Mouse (Mus musculus) left cerebral cortex, adult 2 months (tissue): Measurements from ENCODE around the gene Btg2. TPM values are rescaled to one million over a fixed set of nuclear protein-coding genes. Genes with fewer than 3 reads are reported as not detected.

Experiments used
- DNase-seq, 2 experiments: peaks; one replicate each; pipeline ENCODE4 v3.0.0; 2021 to 2022; ENCODE audit warnings: low spot score in 2 of 2, mixed read lengths in 1 of 2; ENCODE audit errors: extremely low spot score in 1 of 2
- H3K27ac ChIP-seq: fragments of 200-600 bp; 2 replicates; pipeline ENCODE4 v1.8.1; 2022
- H3K4me3 ChIP-seq: fragments of 200-600 bp; 2 replicates; pipeline ENCODE4 v1.8.1; 2022
- CTCF ChIP-seq: fragments of 200-600 bp; IDR thresholded peaks from 2 replicates; pipeline ENCODE4 v1.8.1; 2022; ENCODE audit warnings: antibody characterized with exemption, mild to moderate bottlenecking, moderate library complexity
- intact Hi-C: fragments of 180-260 bp; cut with DNase I; formaldehyde crosslinking; loops from one replicate; pipeline ENCODE4 v1.15.1; 2025
- total RNA-seq, 2 experiments: library from RNA; stranded (reverse); gene quantifications; 2 replicates each; pipeline ENCODE4 v1.2.3; 2021

The Btg2 gene
- total RNA-seq, 2 experiments from 2014 or later: 26.2 to 28.3 TPM

DNA sequence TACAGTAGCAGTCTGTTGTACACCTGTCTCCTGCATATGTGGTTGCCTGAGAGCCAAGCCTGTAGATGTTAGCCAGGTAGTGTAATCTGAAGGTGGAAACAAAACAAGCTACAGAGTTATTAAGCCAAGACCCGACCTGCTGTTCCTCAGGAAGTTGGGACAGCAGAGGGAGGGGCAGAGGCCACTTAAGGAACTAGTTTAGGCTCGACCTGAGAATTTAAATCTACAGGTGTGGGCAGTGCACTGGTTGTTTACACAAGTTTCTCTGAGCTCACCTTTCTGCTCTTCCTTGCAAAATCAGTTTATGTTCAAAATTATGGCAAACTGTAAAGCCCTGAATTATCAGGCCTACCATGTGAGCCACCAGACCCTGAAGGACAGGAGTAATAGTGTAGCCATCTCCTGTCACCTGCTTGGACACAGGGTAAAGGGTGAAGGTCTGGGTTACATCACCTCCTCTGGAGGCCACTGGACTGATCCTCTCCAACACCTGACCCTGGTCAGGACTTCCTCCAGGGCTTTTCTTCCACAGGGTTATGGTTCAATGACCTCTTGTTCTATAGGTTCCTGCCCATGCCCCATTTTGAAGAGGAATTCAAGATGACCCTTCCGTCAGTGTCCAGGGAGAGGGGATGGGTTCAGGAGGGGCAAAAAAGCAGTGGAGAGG, 27.0 kb upstream of the Btg2 start:
- TF ChIP-seq CTCF: no peak
- Histone ChIP-seq H3K27ac (no peak overlapping the region), H3K4me3 (no peak overlapping the region)
- DNase-seq: no peak
- intact Hi-C loops: loop anchor here (1.0 to 2.0 kb wide), 2 partner anchors 53 to 195 kb away; no protein-coding TSS in a partner anchor

DNA sequence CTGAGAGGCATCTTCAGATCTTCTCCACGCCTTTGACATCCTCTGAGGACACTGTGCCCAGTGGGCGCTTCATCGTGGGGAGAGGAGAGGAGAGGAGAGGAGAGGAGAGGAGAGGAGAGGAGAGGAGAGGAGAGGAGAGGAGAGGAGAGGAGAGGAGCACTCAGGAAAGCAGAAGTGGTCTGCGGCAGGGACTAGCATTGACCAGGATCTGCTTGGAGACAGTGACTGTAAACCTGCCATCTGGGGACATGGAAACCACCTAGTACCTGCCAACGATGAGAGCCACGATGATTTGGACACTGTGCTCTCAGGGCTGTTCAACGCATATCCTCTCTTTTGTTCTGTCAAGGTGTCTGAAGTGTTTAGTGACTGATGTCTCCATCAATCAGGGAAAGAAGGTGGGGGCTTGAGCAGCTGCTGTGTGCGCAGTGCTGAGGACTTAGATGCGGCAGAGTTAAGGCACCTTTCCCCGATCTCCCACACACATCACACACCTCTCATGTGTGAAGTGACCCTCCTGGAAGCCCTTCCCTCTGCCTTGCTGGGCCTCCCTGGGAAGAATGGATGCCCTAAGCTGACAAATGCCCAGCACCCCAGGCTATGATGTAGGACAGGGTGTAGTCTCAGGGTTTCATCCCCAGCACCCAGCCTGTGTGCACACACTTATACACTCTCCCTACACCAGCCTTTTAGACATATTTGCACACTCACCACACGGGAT, 26.3 kb upstream of the Btg2 start:
- no peak for DNase-seq
- intact Hi-C loops: no loop called here
- TF ChIP-seq CTCF: no peak
- Histone ChIP-seq H3K27ac (no peak overlapping the region), H3K4me3 (no peak overlapping the region)

DNA sequence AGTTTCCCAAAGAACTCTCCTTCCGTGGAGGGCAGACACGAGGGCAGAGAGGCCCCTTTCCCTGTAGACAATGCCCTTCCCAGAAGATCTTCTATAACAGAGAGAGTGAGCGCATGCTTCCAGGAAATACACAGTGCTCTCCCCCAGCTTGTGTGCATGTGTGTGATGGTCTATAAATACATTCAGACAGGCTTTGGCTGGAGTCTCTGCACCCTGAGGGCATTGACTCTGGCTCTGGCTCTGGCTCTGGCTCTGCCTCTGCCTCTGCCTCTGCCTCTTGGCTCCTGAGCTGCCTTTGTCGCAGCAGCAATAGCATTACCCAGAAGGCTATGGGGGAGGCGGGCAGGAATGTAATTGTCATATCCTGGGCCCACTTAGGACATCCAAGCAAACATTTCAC, 24.9 kb upstream of the Btg2 start:
- Histone ChIP-seq H3K4me3 (no peak overlapping the region), H3K27ac (no peak overlapping the region)
- intact Hi-C loops: no loop called here
- no peak for DNase-seq
- no peak for TF ChIP-seq CTCF

DNA sequence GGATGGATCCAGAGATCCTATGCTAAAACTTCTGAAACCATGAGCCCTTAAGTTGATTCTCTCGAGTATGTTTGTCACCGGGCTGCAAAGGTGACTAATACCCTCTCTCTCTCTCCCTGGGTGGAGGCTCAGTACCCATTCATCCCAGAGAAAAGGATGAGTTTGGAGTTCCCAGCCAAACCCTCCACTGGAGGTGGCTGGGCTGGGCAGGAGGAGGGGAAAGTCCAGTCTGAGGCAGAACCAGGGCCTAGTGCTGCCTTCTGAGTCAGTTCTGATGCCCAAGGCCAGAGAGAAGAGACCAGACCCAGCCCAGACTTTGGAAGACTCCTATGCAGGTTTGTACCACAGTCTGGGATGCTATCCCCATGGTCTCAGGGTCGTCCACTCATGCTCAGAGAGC, 22.7 kb upstream of the Btg2 start:
- no peak for DNase-seq
- Histone ChIP-seq H3K4me3 (no peak overlapping the region), H3K27ac (no peak overlapping the region)
- no peak for TF ChIP-seq CTCF
- intact Hi-C loops: no loop called here

DNA sequence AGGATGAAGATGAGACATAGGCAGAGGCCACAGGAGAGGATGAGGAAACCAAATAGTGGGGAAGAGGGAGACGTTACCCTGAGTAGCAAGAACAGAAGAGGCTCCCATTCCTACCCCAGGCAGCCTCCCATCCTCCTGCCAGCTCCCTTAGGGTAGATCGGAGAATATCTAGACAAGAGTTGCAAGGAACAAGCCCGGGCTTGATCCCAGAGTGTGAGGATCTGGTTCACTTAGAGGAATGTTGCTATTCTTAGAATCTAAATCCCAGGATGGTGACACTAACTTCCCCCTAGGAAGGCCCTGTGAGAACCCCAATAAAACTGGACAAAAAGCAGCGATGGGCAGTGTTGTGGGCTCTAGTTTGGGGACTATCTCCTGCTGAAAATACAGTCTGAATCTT, 22.0 kb upstream of the Btg2 start:
- TF ChIP-seq CTCF: no peak
- intact Hi-C loops: no loop called here
- no peak for DNase-seq
- Histone ChIP-seq H3K4me3 (no peak overlapping the region), H3K27ac (no peak overlapping the region)

DNA sequence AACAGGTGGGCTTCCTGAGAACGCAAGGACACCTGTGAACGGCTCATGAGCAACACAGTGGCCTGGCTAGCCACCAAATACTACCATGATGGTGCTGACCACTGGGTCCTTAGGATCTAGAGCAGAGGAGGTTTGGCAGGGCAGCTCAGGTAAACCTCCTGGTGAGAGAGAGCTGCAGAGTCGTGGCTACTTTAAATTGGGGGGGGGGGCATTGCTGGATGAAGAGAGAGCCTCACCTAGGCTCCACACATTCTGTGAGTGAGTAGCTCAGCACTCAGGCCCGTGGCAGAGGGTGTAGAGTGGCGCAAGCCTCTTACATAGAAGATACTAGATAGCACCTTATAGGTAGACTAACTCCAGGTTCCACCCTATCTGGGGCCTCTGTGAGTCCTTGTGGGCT, 21.5 kb upstream of the Btg2 start:
- intact Hi-C loops: no loop called here
- no peak for DNase-seq
- H3K4me3 ChIP-seq: no peak overlapping the region
- no peak overlapping the region for H3K27ac ChIP-seq
- no peak for TF ChIP-seq CTCF

DNA sequence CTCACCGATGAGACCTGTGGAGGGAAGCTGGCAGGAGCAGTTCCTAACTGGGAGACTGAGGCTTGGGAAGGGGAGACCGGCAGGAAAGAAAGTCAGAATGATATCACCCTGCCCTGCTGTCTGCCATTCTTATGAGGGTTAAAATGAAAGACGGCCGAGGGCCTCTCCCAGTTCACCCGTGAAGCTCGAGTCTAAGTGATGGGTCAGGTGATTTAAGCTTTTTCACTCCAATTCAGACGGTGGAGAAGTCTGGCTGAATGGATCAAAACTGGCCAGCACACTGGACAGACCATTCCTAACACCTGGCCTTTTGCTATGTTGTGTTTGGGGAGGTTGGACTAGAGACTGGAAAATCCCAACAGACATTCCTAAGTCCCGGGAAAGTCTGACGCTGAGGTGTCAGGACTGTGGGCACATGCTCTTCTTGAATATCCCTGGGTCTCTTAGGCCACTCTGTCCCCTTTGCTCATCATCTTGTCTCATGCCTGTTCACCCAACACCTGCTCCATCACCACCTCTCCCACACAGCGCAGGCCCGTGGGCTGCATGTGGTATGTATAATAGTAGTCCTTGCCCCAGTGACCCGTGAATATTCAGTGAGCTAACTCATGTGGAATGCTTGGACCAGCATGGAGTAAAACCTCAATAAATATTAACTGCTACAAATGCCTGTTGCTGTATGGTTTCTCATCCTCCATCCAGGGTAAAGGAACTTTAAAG, 20.8 kb upstream of the Btg2 start:
- TF ChIP-seq CTCF: no peak; the same call in 1 of the 2 replicates
- intact Hi-C loops: no loop called here

DNA sequence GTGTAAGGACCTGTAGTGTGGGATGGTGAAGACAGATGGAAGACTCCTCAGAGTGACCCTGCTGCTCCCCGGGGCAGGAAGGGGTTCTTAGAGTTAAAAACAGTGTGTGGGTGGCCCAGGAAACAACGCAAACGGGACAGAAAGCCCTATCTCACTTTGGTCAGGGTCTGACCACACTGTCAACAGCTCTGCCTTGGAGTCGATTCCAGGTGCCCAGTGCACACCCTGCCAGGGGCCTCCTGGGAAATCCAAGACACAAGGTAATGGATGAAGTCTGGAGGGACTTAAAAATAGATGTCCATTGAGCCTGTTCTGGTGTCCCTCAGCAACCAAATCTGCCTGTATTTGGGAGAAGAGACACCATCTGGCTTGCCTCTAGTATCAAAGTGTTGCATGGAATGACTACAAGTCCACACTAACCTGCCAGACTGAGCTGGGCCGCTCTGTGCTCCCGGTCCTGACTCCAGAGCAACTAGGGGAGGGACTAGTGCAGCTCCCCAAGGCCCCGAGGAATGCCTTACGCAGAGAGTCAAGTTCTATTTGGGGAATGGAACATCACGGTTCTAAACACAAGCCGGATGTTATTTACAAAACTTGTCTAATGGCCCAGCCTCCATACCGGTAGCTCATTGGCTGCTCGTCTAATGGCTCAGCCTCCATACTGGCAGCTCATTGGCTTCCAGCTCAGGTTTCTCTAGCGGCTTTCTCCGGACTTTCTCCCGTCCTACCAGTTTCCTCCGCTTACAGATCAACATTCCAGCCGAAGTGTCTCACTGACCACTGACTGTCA, 20.0 kb upstream of the Btg2 start:
- no peak for TF ChIP-seq CTCF
- Histone ChIP-seq H3K4me3 (peak overlapping the region; percentile 25), H3K27ac (peak overlapping the region; percentile 85)
- DNase-seq: peak in 1 of 2 experiments; percentile 60
- intact Hi-C loops: no loop called here

More for the DNA sequence above, 20.8 kb upstream of the Btg2 start:
- peak overlapping the region; percentile 25 for H3K4me3 ChIP-seq
- no peak for DNase-seq
- H3K27ac ChIP-seq: peak overlapping the region; percentile 85

DNA sequence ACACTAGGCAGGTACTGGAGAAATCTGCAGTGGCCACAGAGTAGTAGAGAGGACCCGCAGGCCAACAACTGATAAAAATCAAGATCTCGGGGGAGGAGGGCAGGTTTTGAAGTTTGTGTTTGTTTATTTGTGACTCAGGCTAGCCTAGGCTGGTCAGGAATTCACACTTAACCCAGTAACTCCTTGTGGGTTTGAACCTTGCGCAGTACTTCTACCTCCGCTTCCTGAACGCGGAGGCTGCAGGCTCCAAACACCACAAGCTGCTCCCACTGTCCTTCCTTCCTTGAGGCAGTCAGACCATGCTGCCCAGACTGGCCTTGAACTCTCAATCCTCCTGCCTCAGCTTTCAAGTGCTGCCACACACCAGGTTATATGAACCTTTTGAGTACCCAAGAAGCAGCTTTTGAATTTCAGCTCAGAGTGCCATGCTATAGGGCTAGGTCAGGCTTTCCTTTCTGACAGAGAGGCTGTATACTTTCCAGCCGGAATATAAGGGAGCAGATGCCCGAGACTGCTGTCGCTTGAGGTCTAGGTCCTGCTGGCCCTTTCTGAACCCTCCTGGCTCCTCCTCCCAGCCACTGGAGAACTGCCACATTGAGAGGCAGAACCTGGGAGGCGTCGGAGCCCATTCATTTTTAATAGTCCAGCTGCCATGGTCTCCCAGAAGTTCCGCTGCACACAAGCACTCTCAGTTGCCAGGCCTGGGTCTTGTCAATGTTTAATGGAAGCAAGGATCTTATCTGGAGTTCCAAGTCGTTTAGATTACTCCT, 19.2 kb upstream of the Btg2 start:
- DNase-seq: no peak
- intact Hi-C loops: no loop called here
- peak overlapping the region; percentile 85 for H3K27ac ChIP-seq
- H3K4me3 ChIP-seq: no peak overlapping the region
- TF ChIP-seq CTCF: no peak

DNA sequence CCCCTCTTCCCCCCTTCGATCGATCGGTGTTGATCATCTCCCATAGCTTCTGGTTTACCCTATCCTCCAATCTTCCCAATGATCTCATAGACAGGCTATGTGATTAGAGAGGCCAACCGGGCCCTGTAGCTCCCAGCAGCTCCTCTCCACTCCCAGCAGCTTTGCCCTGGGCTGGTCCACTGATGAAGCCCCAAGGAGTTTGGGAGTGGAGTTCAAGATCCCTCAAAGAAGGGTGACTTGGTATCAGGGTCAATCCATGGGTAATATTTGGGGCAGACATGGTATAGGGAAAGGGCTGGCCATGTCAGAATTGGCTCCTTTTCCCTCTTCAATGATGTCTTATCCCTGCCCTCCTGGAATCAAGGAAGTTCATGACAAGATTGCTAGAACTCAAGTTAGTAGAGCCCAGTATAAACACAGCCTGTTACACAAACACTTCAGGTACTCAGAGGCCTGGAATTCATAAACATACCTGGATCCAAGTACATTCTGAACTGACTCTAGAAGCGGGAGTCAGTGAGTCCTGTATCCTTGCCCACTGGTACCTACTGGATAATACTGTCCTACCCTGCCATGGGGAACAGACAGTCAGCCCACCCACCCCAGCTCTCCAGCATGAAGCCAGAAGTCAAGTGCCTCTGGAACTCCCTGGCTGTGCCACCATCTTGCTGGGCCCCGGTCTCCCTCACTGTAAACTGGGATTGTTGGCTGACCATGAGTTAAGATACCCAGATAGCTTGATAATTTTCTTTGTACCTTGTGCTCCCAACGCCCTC, 18.3 kb upstream of the Btg2 start:
- no peak overlapping the region for H3K4me3 ChIP-seq
- TF ChIP-seq CTCF: no peak
- H3K27ac ChIP-seq: no peak overlapping the region; the same call in 1 of the 2 replicates
- intact Hi-C loops: no loop called here
- no peak for DNase-seq
